Mouse (Mus musculus) hindbrain, embryonic 12.5 days (tissue): ENCODE data around the gene Ptgr2. TPM values are rescaled to one million over a fixed set of nuclear protein-coding genes. Genes with fewer than 3 reads are reported as not detected.
"Not testable (repeated sequence)": the region's sequence is repeated elsewhere in the genome, so short reads cannot be mapped to it uniquely, and the experiment has no call there.

ENCODE experiments used
- ATAC-seq: fragments of 200-750 bp; cut with Nextera tagmentation; 2 replicates; pipeline ENCODE4 v1.8.0; 2017; ENCODE audit warnings: moderate TSS enrichment; ENCODE audit not compliant: low FRiP score
- H3K27ac ChIP-seq: fragments of 300-500 bp; sonication (generic); 2 replicates; pipeline ENCODE4 v1.5.1; 2016; ENCODE audit warnings: mild to moderate bottlenecking
- H3K27me3 ChIP-seq: fragments of 300-500 bp; sonication (generic); 2 replicates; pipeline ENCODE4 v1.6.1; 2016; ENCODE audit warnings: mild to moderate bottlenecking
- H3K36me3 ChIP-seq: fragments of 300-500 bp; sonication (generic); 2 replicates; pipeline ENCODE4 v1.6.1; 2016; ENCODE audit warnings: mild to moderate bottlenecking
- H3K4me1 ChIP-seq: fragments of 300-500 bp; sonication (generic); 2 replicates; pipeline ENCODE4 v1.6.1; 2016
- H3K4me2 ChIP-seq: fragments of 300-500 bp; sonication (generic); replicated peaks from 2 replicates; pipeline ENCODE4 v1.6.1; 2016; ENCODE audit warnings: mild to moderate bottlenecking
- H3K4me3 ChIP-seq: fragments of 300-500 bp; sonication (generic); 2 replicates; pipeline ENCODE4 v1.5.1; 2016; ENCODE audit warnings: mild to moderate bottlenecking
- H3K9ac ChIP-seq: fragments of 300-500 bp; sonication (generic); 2 replicates; pipeline ENCODE4 v1.6.1; 2016; ENCODE audit warnings: mild to moderate bottlenecking, moderate library complexity
- H3K9me3 ChIP-seq: fragments of 300-500 bp; sonication (generic); replicated peaks from 2 replicates; pipeline ENCODE4 v1.6.1; 2016; ENCODE audit warnings: mild to moderate bottlenecking
- WGBS: fragments of 180-500 bp; shearing (Covaris S2); methylation state at CpG from one replicate; pipeline ENCODE4 v1.1.7; 2016; 5-methylcytosine and 5-hydroxymethylcytosine counted together
- polyA plus RNA-seq: library from polyadenylated mRNA; unstranded; fragments of >200 nt; fragmentation: Nextera tagmentation; extraction: Ambion mirVana; gene quantifications from 2 replicates; pipeline ENCODE4 v1.2.1, GENCODE M21; 2016

Gene Ptgr2
- polyA plus RNA-seq: 16.0 and 17.4 TPM in 2 replicates

DNA sequence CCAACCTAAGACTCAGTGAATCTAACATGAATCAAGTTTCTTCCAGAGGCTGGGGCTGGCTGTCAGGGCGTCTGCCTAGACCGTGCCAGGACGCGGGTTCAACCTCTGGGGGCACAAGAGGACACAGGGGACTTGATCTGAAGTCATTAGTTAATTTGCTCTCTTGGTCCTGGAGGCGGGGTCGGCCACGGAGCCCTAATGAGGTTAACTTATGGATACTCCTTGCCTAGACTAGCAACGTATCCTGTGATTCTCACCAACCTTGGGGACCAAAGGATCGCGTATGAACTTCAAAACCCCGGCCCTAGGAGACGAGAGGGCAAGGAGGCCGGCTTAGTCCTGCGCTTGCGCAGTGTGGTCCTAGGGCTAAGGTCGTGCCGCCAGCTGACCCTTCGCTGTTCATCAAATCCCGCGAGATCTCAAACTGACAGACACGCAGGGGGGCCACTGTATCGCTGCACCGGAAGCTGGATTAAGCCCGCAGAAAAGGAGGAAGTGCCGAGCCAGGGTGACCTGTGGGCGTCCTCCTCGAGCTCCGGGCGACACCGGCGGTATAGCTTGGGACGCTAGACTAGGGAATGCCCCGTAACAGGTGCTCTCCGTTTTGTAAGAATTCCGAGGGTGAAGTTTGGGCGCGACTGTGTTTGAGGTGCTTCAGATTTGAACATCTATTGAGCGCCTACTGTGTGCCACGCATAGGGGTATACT lies at the start of gene Ptgr2:
Ptgr2 (plus strand) TSS at position 348 of the 708 bp plus-strand sequence.
- Histone ChIP-seq H3K9ac (peak within 1 kb of the TSS; percentile 62), H3K4me3 (peak within 1 kb of the TSS; percentile 51), H3K27ac (no peak within 1 kb of the TSS), H3K36me3 (no peaks in the 10 kb centered on the region), H3K27me3 (no peaks in the 10 kb centered on the region), H3K4me2 (peak within 1 kb of the TSS; percentile 64), H3K4me1 (peaks cover 4% of the 10 kb centered on the region), H3K9me3 (no peaks in the 10 kb centered on the region)
- peak; percentile 89 for ATAC-seq
- under 1% methylated on average over 39 of the region's 39 CpGs for WGBS

DNA sequence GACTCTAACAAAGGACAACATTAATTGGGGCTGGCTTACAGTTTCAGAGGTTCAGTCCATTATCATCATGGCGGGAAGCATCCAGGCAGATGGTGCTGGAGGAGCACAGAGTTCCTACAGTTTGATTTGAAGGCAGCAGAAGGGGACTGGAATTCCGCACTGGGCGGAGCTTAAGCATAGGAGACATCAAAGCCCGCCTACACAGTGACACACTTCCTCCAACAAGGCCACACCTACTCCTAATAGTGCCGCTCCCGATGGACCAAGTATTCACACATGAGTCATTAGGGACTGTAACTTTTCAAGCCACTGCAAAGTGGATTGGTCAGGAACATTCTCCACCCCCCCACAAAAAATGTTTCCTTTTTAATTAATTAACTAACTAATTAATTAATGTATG lies 49.5 kb upstream of the Ptgr2 start:
- Histone ChIP-seq H3K27me3 (no peaks in the 10 kb centered on the region), H3K4me3 (no peak overlapping the region), H3K9me3 (no peaks in the 10 kb centered on the region), H3K4me2 (no peak overlapping the region), H3K27ac (no peak overlapping the region), H3K9ac (no peak overlapping the region), H3K36me3 (no peaks in the 10 kb centered on the region), H3K4me1 (no peaks in the 10 kb centered on the region)
- 97% methylated on average over 6 of the region's 6 CpGs for WGBS
- ATAC-seq: no peak

- ATAC-seq: no peak
- Histone ChIP-seq H3K27me3 (no peaks in the 10 kb centered on the region), H3K4me3 (no peak overlapping the region), H3K9me3 (no peaks in the 10 kb centered on the region), H3K4me2 (no peak overlapping the region), H3K36me3 (no peaks in the 10 kb centered on the region), H3K4me1 (no peaks in the 10 kb centered on the region), H3K9ac (no peak overlapping the region), H3K27ac (no peak overlapping the region)
- WGBS: 84% methylated on average over 10 of the region's 10 CpGs
Observed at GRCm38 (mm10) chr12:84235981-84236752, 48.9 kb upstream of the Ptgr2 start.

DNA sequence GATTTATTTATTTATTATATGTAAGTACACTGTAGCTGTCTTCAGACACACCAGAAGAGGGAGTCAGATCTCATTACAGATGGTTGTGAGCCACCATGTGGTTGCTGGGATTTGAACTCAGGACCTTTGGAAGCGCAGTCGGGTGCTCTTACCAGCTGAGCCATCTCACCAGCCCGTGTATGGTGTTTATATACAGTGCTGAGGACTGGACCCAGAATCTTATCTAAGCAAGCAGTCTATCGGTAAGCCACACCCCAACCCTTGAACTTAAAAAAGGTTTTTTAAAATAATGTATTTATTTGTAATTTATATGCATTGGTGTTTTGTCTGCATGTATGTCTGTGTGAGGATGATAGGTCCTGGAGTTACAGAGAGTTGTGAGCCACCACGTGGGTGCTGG lies 48.0 kb upstream of the Ptgr2 start:
- H3K27ac ChIP-seq, ATAC-seq, H3K36me3 ChIP-seq, H3K4me2 ChIP-seq, H3K9ac ChIP-seq, H3K4me1 ChIP-seq, H3K4me3 ChIP-seq, H3K9me3 ChIP-seq, H3K27me3 ChIP-seq: not testable (repeated sequence)
- WGBS: 92% methylated on average over 5 of the region's 5 CpGs

DNA sequence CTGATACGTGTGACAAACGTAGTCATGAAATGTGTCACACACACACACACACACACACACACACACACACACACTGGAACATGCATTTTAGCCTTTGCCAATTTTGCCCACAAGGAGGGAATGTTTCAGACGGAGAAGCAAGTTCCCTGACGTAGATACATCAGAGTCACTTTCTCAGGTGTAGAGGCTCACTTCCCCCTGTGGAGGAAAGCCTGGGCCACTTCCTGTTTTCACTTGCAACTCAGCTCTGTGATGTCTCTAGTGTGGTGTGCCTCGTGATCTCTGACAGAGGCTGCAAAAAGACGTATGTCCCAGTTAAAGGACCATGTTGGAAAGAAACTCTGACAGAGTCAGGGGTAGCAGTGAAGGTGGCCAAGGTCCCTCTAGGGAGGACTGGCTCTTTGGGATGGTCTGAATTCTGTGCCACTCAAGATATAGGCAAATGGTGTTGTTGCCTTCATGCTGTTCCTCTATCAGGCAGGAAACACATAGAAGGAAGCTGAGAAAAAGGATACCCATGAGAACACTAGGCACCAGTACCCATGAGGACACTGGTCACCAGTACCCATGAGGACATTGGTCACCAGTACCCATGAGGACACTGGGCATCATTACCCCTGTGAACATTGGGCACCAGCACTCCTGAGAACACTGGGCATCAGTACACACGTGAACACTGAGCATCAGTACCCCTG lies 41.8 kb upstream of the Ptgr2 start:
- no peaks in the 10 kb centered on the region for H3K27me3 ChIP-seq

GRCm38 (mm10) chr12:84245683-84246082 lies 39.3 kb upstream of the Ptgr2 start:
- 57% methylated on average over 5 of the region's 5 CpGs for WGBS
- H3K9ac ChIP-seq: no peak overlapping the region
- no peaks in the 10 kb centered on the region for H3K9me3 ChIP-seq
- no peaks in the 10 kb centered on the region for H3K27me3 ChIP-seq
- no peaks in the 10 kb centered on the region for H3K4me1 ChIP-seq
- ATAC-seq: no peak
- no peak overlapping the region for H3K27ac ChIP-seq
- no peaks in the 10 kb centered on the region for H3K36me3 ChIP-seq
- no peak overlapping the region for H3K4me3 ChIP-seq
- no peak overlapping the region for H3K4me2 ChIP-seq

More for the DNA sequence above, 41.8 kb upstream of the Ptgr2 start:
- ATAC-seq: no peak
- Histone ChIP-seq H3K9me3 (no peaks in the 10 kb centered on the region), H3K4me3 (no peak overlapping the region), H3K4me2 (no peak overlapping the region), H3K9ac (no peak overlapping the region), H3K36me3 (no peaks in the 10 kb centered on the region), H3K4me1 (no peaks in the 10 kb centered on the region), H3K27ac (no peak overlapping the region)
- 78% methylated on average over 7 of the region's 7 CpGs for WGBS

- no peaks in the 10 kb centered on the region for H3K36me3 ChIP-seq
- ATAC-seq: no peak
- no peak overlapping the region for H3K9ac ChIP-seq
- no peaks in the 10 kb centered on the region for H3K9me3 ChIP-seq
- WGBS: 10% methylated on average over 3 of the region's 3 CpGs
- H3K4me1 ChIP-seq: no peaks in the 10 kb centered on the region
- H3K27me3 ChIP-seq: no peaks in the 10 kb centered on the region
- no peak overlapping the region for H3K4me2 ChIP-seq
- H3K27ac ChIP-seq: no peak overlapping the region
- no peak overlapping the region for H3K4me3 ChIP-seq
Observed at GRCm38 (mm10) chr12:84249217-84249616, 35.8 kb upstream of the Ptgr2 start.

- Histone ChIP-seq H3K9ac (no peak overlapping the region), H3K27ac (no peak overlapping the region), H3K4me3 (no peak overlapping the region), H3K4me1 (no peaks in the 10 kb centered on the region), H3K9me3 (no peaks in the 10 kb centered on the region), H3K4me2 (no peak overlapping the region), H3K36me3 (no peaks in the 10 kb centered on the region), H3K27me3 (no peaks in the 10 kb centered on the region)
- 90% methylated on average over 5 of the region's 5 CpGs for WGBS
- no peak for ATAC-seq
Observed at GRCm38 (mm10) chr12:84252811-84253210, 32.2 kb upstream of the Ptgr2 start.

DNA sequence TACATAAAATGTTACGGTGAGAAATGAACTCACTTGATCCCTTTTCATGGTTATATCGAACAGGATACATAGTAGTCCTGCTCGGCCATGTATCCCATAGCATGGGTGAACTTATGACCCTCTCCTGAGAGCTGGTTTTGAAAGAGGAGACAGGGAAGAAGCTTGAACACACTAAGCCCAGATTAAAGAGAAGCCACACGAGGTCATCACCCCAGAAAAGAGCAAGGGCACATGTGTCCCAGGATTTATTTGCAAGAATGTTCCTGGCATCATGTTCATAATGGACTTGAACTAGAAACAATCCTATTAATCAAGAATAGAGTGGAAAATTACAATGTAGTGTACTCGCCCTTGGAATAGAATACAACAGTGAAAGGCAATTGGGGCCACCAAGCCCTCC lies 30.1 kb upstream of the Ptgr2 start:
- 78% methylated on average over 5 of the region's 5 CpGs for WGBS
- Histone ChIP-seq H3K36me3 (no peaks in the 10 kb centered on the region), H3K4me2 (no peak overlapping the region), H3K27me3 (no peaks in the 10 kb centered on the region), H3K27ac (no peak overlapping the region), H3K9me3 (no peaks in the 10 kb centered on the region), H3K4me1 (no peaks in the 10 kb centered on the region), H3K9ac (no peak overlapping the region), H3K4me3 (no peak overlapping the region)
- no peak for ATAC-seq

- 34% methylated on average over 7 of the region's 7 CpGs for WGBS
- H3K4me1 ChIP-seq: no peaks in the 10 kb centered on the region
Observed at GRCm38 (mm10) chr12:84260363-84260762, 24.7 kb upstream of the Ptgr2 start.

GRCm38 (mm10) chr12:84267264-84267663 lies 17.8 kb upstream of the Ptgr2 start:
- Histone ChIP-seq H3K9ac (no peak overlapping the region), H3K36me3 (no peaks in the 10 kb centered on the region), H3K4me2 (no peak overlapping the region), H3K27ac (no peak overlapping the region), H3K4me3 (no peak overlapping the region), H3K9me3 (no peaks in the 10 kb centered on the region), H3K27me3 (no peaks in the 10 kb centered on the region), H3K4me1 (no peaks in the 10 kb centered on the region)
- no peak for ATAC-seq
- WGBS: 58% methylated on average over 2 of the region's 2 CpGs

More at GRCm38 (mm10) chr12:84260363-84260762, 24.7 kb upstream of the Ptgr2 start:
- Histone ChIP-seq H3K4me3 (no peak overlapping the region), H3K4me2 (no peak overlapping the region), H3K27me3 (no peaks in the 10 kb centered on the region), H3K36me3 (no peaks in the 10 kb centered on the region), H3K9ac (no peak overlapping the region), H3K9me3 (no peaks in the 10 kb centered on the region), H3K27ac (no peak overlapping the region)
- no peak for ATAC-seq

GRCm38 (mm10) chr12:84273366-84273765 lies 11.7 kb upstream of the Ptgr2 start:
- H3K9me3 ChIP-seq: no peaks in the 10 kb centered on the region

More at GRCm38 (mm10) chr12:84273366-84273765, 11.7 kb upstream of the Ptgr2 start:
- Histone ChIP-seq H3K27ac (no peak overlapping the region), H3K4me1 (no peaks in the 10 kb centered on the region), H3K27me3 (no peaks in the 10 kb centered on the region), H3K36me3 (no peaks in the 10 kb centered on the region), H3K4me3 (no peak overlapping the region), H3K4me2 (no peak overlapping the region), H3K9ac (no peak overlapping the region)
- WGBS: 79% methylated on average over 5 of the region's 5 CpGs
- ATAC-seq: no peak
